Mouse (Mus musculus) liver, embryonic 15.5 days (tissue): ENCODE results near the gene Usp47. TPM values are rescaled to one million over a fixed set of nuclear protein-coding genes. Genes with fewer than 3 reads are reported as not detected.
A peak's percentile ranks its signal among the peaks of the same experiment; 100 is the strongest.

Experiments used
- ATAC-seq: fragments of 200-750 bp; cut with Nextera tagmentation; 2 replicates; pipeline ENCODE4 v1.8.0; 2017; ENCODE audit warnings: moderate number of reproducible peaks, mild to moderate bottlenecking, moderate library complexity; ENCODE audit not compliant: insufficient read depth
- H3K27ac ChIP-seq: fragments of 300-500 bp; sonication (generic); replicated peaks from 2 replicates; pipeline ENCODE4 v1.5.1; 2015; ENCODE audit warnings: mild to moderate bottlenecking, inconsistent platforms
- H3K27me3 ChIP-seq: fragments of 300-500 bp; sonication (generic); 2 replicates; pipeline ENCODE4 v1.6.1; 2015; ENCODE audit warnings: mild to moderate bottlenecking, inconsistent platforms
- H3K36me3 ChIP-seq: fragments of 300-500 bp; sonication (generic); replicated peaks from 2 replicates; pipeline ENCODE4 v1.6.1; 2015; ENCODE audit warnings: moderate library complexity, mild to moderate bottlenecking, inconsistent platforms
- H3K4me1 ChIP-seq: fragments of 300-500 bp; sonication (generic); replicated peaks from 2 replicates; pipeline ENCODE4 v1.6.1; 2015; ENCODE audit warnings: inconsistent platforms
- H3K4me2 ChIP-seq: fragments of 300-500 bp; sonication (generic); 2 replicates; pipeline ENCODE4 v1.6.1; 2015; ENCODE audit warnings: moderate library complexity, mild to moderate bottlenecking, inconsistent platforms
- H3K4me3 ChIP-seq: fragments of 300-500 bp; sonication (generic); replicated peaks from 2 replicates; pipeline ENCODE4 v1.5.1; 2015; ENCODE audit warnings: mild to moderate bottlenecking, inconsistent platforms
- H3K9ac ChIP-seq: fragments of 300-500 bp; sonication (generic); 2 replicates; pipeline ENCODE4 v1.6.1; 2015; ENCODE audit warnings: moderate library complexity, mild to moderate bottlenecking, inconsistent platforms
- H3K9me3 ChIP-seq: fragments of 300-500 bp; sonication (generic); replicated peaks from 2 replicates; pipeline ENCODE4 v1.6.1; 2016; ENCODE audit warnings: inconsistent platforms
- WGBS: fragments of 180-500 bp; shearing (Covaris S2); methylation state at CpG from one replicate; pipeline ENCODE4 v1.1.7; 2015; ENCODE audit warnings: mixed read lengths; ENCODE audit not compliant: insufficient replicate concordance; 5-methylcytosine and 5-hydroxymethylcytosine counted together
- polyA plus RNA-seq: library from polyadenylated mRNA; unstranded; fragments of >200 nt; fragmentation: Nextera tagmentation; extraction: Ambion mirVana; gene quantifications from 2 replicates; pipeline ENCODE4 v1.2.1, GENCODE M21; 2015

Usp47 gene
- polyA plus RNA-seq, 1 experiment from 2014 or later, result 17.5 TPM

DNA sequence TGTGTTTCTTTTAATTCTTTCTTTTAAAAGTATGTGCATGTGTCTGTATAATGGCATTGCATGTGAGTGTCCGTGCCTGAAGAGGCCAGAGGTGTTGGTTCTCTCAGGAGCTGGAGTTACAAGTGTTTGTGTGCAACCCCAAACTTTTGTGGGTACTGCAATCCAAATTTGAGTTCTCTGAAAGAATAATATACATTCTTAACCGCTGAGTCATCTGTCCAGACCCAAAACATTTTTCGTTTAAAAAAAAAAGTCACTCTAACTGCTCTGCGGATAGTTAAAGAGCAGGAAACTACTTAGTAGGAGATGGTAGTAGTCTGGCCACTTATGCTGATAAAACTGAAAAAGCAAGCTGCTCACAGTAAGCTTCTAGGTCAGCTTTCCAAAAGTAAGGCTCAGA is 12.3 kb upstream of the Usp47 start:
- Histone ChIP-seq H3K4me2 (no peak overlapping the region), H3K27me3 (no peaks in the 10 kb centered on the region), H3K9me3 (no peaks in the 10 kb centered on the region), H3K4me1 (no peaks in the 10 kb centered on the region), H3K27ac (no peak overlapping the region), H3K36me3 (no peaks in the 10 kb centered on the region), H3K4me3 (no peak overlapping the region), H3K9ac (no peak overlapping the region)
- ATAC-seq, result no peak
- 52% methylated on average over 4 of the region's 4 CpGs for WGBS

GRCm38 (mm10) chr7:112012102-112012501 is 11.2 kb upstream of the Usp47 start:
- no peak for ATAC-seq
- Histone ChIP-seq H3K9ac (no peak overlapping the region), H3K27me3 (no peaks in the 10 kb centered on the region), H3K4me2 (no peak overlapping the region), H3K36me3 (no peaks in the 10 kb centered on the region), H3K4me1 (no peaks in the 10 kb centered on the region), H3K4me3 (no peak overlapping the region), H3K9me3 (no peaks in the 10 kb centered on the region), H3K27ac (no peak overlapping the region)
- 61% methylated on average over 5 of the region's 5 CpGs for WGBS

- Histone ChIP-seq H3K4me1 (no peaks in the 10 kb centered on the region), H3K27me3 (no peaks in the 10 kb centered on the region), H3K9me3 (no peaks in the 10 kb centered on the region), H3K27ac (no peak overlapping the region), H3K4me2 (no peak overlapping the region), H3K36me3 (no peaks in the 10 kb centered on the region), H3K4me3 (no peak overlapping the region), H3K9ac (no peak overlapping the region)
- 66% methylated on average over 6 of the region's 6 CpGs for WGBS
- no peak for ATAC-seq
Observed at GRCm38 (mm10) chr7:112012621-112013177, 10.6 kb upstream of the Usp47 start.

- Histone ChIP-seq H3K4me3 (no peak overlapping the region), H3K4me2 (no peak overlapping the region), H3K9ac (no peak overlapping the region), H3K36me3 (no peaks in the 10 kb centered on the region), H3K9me3 (no peaks in the 10 kb centered on the region), H3K27me3 (no peaks in the 10 kb centered on the region), H3K27ac (no peak overlapping the region), H3K4me1 (no peaks in the 10 kb centered on the region)
- WGBS, result 56% methylated on average over 2 of the region's 2 CpGs
- ATAC-seq, result no peak
Observed at GRCm38 (mm10) chr7:112014148-112014547, 9.2 kb upstream of the Usp47 start.

GRCm38 (mm10) chr7:112022506-112023149 is 676 bp upstream of the Usp47 start:
- Histone ChIP-seq H3K4me2 (peak overlapping the region; percentile 90), H3K4me1 (peaks cover 30% of the 10 kb centered on the region)
- WGBS, result 32% methylated on average over 17 of the region's 17 CpGs

GRCm38 (mm10) chr7:112023601-112024445 is 519 bp downstream of the Usp47 start:
- Histone ChIP-seq H3K9me3 (no peaks in the 10 kb centered on the region), H3K4me2 (peak overlapping the region; percentile 90), H3K27ac (peak overlapping the region; percentile 93), H3K9ac (peak overlapping the region; percentile 97), H3K4me1 (peaks cover 35% of the 10 kb centered on the region), H3K4me3 (peak overlapping the region; percentile 97), H3K27me3 (no peaks in the 10 kb centered on the region), H3K36me3 (0 out of 2 replicates have a peak, but pooled peaks cover 4% of the 10 kb centered on the region)
- under 1% methylated on average over 58 of the region's 58 CpGs for WGBS
- peak; percentile 82 for ATAC-seq

More at GRCm38 (mm10) chr7:112022506-112023149, 676 bp upstream of the Usp47 start:
- Histone ChIP-seq H3K36me3 (no peaks in the 10 kb centered on the region), H3K27ac (peak overlapping the region; percentile 93), H3K9ac (peak overlapping the region; percentile 97), H3K9me3 (no peaks in the 10 kb centered on the region), H3K27me3 (no peaks in the 10 kb centered on the region), H3K4me3 (peak overlapping the region; percentile 97)
- ATAC-seq, result peak; percentile 12; the same call in 1 of the 2 replicates

DNA sequence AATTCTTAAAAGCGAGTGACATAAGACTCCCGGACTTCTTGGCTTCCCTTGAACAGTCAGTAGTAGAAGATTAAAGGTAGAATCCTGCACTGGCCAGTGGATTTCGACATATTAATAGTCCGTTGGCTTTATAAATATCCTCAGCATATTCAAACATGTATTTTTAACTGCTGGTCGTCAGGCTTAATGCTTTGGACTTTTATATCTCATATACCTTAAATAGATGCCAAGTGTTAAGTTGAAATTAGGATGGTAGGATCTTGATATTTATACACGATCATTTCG is 1.1 kb downstream of the Usp47 start:
- ATAC-seq, result no peak
- 13% methylated on average over 7 of the region's 7 CpGs for WGBS
- peak overlapping the region; percentile 97 for H3K9ac ChIP-seq

GRCm38 (mm10) chr7:112024856-112025255 is 1.6 kb downstream of the Usp47 start:
- Histone ChIP-seq H3K9me3 (no peaks in the 10 kb centered on the region), H3K27ac (no peak overlapping the region; the same call in 1 of the 2 replicates), H3K4me3 (peak overlapping the region; percentile 97), H3K36me3 (0 out of 2 replicates have a peak, but pooled peaks cover 4% of the 10 kb centered on the region), H3K4me1 (peaks cover 37% of the 10 kb centered on the region), H3K27me3 (no peaks in the 10 kb centered on the region), H3K9ac (peak overlapping the region; percentile 45), H3K4me2 (peak overlapping the region; percentile 90)
- no peak for ATAC-seq
- 6% methylated on average over 5 of the region's 5 CpGs for WGBS

More for the DNA sequence above, 1.1 kb downstream of the Usp47 start:
- peak overlapping the region; percentile 93 for H3K27ac ChIP-seq
- peaks cover 37% of the 10 kb centered on the region for H3K4me1 ChIP-seq
- H3K36me3 ChIP-seq, result 0 out of 2 replicates have a peak, but pooled peaks cover 4% of the 10 kb centered on the region
- H3K4me3 ChIP-seq, result peak overlapping the region; percentile 97
- no peaks in the 10 kb centered on the region for H3K9me3 ChIP-seq
- H3K4me2 ChIP-seq, result peak overlapping the region; percentile 90
- no peaks in the 10 kb centered on the region for H3K27me3 ChIP-seq

GRCm38 (mm10) chr7:112030594-112030993 is 7.3 kb downstream of the Usp47 start:
- Histone ChIP-seq H3K9ac (no peak overlapping the region), H3K9me3 (no peaks in the 10 kb centered on the region), H3K27ac (no peak overlapping the region), H3K27me3 (no peaks in the 10 kb centered on the region), H3K36me3 (0 out of 2 replicates have a peak, but pooled peaks cover 4% of the 10 kb centered on the region), H3K4me2 (no peak overlapping the region), H3K4me1 (peaks cover 24% of the 10 kb centered on the region), H3K4me3 (no peak overlapping the region)
- ATAC-seq, result no peak
- WGBS, result 84% methylated on average over 1 of the region's 1 CpGs

DNA sequence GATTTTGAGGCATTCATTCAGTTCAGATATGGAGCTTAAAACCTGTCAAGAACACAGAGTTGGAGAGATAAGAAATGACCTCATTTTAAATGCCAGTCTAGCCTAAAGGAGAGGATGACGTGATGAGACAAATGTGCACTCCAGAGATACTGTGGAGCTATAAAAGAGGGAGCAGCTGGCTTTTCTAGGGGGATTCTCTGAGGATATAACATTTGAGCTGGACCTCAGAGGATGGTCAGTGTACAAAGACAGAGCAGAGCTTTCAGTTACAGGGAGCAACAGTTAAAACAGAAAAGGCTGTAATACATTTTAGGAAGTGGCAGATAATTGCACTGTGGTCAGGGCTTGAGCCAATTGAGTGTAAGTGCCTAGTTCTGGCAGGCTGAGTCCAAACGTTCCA is 12.5 kb downstream of the Usp47 start:
- Histone ChIP-seq H3K4me2 (no peak overlapping the region), H3K4me3 (no peak overlapping the region), H3K9ac (no peak overlapping the region), H3K4me1 (peaks cover 22% of the 10 kb centered on the region), H3K9me3 (no peaks in the 10 kb centered on the region), H3K36me3 (no peaks in the 10 kb centered on the region), H3K27me3 (no peaks in the 10 kb centered on the region), H3K27ac (no peak overlapping the region)
- 11% methylated on average over 2 of the region's 2 CpGs for WGBS
- no peak for ATAC-seq

DNA sequence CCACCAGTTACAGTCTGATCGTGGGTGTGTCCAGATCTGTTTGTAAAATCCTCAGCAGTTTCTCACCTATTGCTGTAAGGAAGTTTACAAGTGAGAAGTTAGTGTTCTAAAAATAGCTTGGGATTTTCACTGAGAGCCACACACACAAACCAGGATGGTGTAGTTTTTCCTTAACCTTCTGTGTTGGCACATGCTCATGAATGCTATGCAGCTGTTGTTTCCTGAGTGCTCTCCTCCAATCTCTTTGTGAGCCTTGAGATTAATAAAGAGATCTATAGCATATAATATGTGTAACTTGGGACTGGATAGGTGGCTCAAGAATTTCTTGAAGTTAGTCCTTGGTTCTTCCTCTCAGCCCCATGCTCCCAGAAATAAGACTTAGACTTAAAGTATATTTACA is 13.3 kb downstream of the Usp47 start:
- H3K4me1 ChIP-seq, result peaks cover 22% of the 10 kb centered on the region
- no peak overlapping the region for H3K27ac ChIP-seq
- H3K27me3 ChIP-seq, result no peaks in the 10 kb centered on the region
- H3K9ac ChIP-seq, result no peak overlapping the region
- WGBS, result 44% methylated on average over 1 of the region's 1 CpGs
- no peak overlapping the region for H3K4me3 ChIP-seq
- no peak overlapping the region for H3K4me2 ChIP-seq
- H3K36me3 ChIP-seq, result no peaks in the 10 kb centered on the region
- ATAC-seq, result no peak
- no peaks in the 10 kb centered on the region for H3K9me3 ChIP-seq
